Mouse (Mus musculus) lung, embryonic 14.5 days (tissue): ENCODE measurements around the gene Tmem63a. TPM values are rescaled to one million over a fixed set of nuclear protein-coding genes. Genes with fewer than 3 reads are reported as not detected.
A peak's percentile ranks its signal among the peaks of the same experiment; 100 is the strongest.
"Not testable (repeated sequence)": the region's sequence is repeated elsewhere in the genome, so short reads cannot be mapped to it uniquely, and the experiment has no call there.

Experiments used
- ATAC-seq: fragments of 200-750 bp; cut with Nextera tagmentation; 2 replicates; pipeline ENCODE4 v1.8.0; 2017; ENCODE audit warnings: mild to moderate bottlenecking, moderate TSS enrichment, moderate library complexity; ENCODE audit not compliant: insufficient read depth
- DNase-seq: peaks from one replicate; pipeline ENCODE4 v3.0.0-alpha.2; 2015
- H3K27ac ChIP-seq: fragments of 300-500 bp; sonication (generic); 2 replicates; pipeline ENCODE4 v1.5.1; 2014; ENCODE audit warnings: low read depth, mild to moderate bottlenecking, moderate library complexity
- H3K27me3 ChIP-seq: fragments of 300-500 bp; sonication (generic); 2 replicates; pipeline ENCODE4 v1.6.1; 2014; ENCODE audit warnings: low read length, control low read depth; ENCODE audit not compliant: insufficient read depth
- H3K36me3 ChIP-seq: fragments of 300-500 bp; sonication (generic); 2 replicates; pipeline ENCODE4 v1.6.1; 2014; ENCODE audit warnings: control low read depth; ENCODE audit not compliant: insufficient read depth
- H3K4me1 ChIP-seq: fragments of 300-500 bp; sonication (generic); 2 replicates; pipeline ENCODE4 v1.6.1; 2014; ENCODE audit warnings: antibody characterized with exemption, control low read depth; ENCODE audit not compliant: insufficient read depth
- H3K4me2 ChIP-seq: fragments of 300-500 bp; sonication (generic); 2 replicates; pipeline ENCODE4 v1.6.1; 2014; ENCODE audit warnings: mild to moderate bottlenecking
- H3K4me3 ChIP-seq: fragments of 300-500 bp; sonication (generic); 2 replicates; pipeline ENCODE4 v1.5.1; 2014; ENCODE audit warnings: low read depth, low read length
- H3K9ac ChIP-seq: fragments of 300-500 bp; sonication (generic); 2 replicates; pipeline ENCODE4 v1.6.1; 2014
- H3K9me3 ChIP-seq: fragments of 300-500 bp; sonication (generic); 2 replicates; pipeline ENCODE4 v1.6.1; 2016; ENCODE audit warnings: low read depth, low read length, control low read depth
- CTCF ChIP-seq: IDR thresholded peaks from 2 replicates; pipeline ENCODE4 v1.5.1; 2016; ENCODE audit warnings: antibody characterized with exemption, low read depth
- WGBS: fragments of 180-500 bp; shearing (Covaris S2); extraction: QIAGEN DNeasy Blood & Tissue Kit; methylation state at CpG from one replicate; pipeline ENCODE4 v1.1.7; 2014; 5-methylcytosine and 5-hydroxymethylcytosine counted together
- polyA plus RNA-seq: library from polyadenylated mRNA; unstranded; fragments of >200 nt; fragmentation: Nextera tagmentation; extraction: Ambion mirVana; gene quantifications from 2 replicates; pipeline ENCODE4 v1.2.1, GENCODE M21; 2014

Tmem63a gene
- 10.4 and 10.9 TPM in 2 replicates for polyA plus RNA-seq

GRCm38 (mm10) chr1:180942166-180943031 lies at the start of gene Tmem63a:
Gene Tmem63a, plus strand, starts transcription at chr1:180942344.
- ATAC-seq (peak; percentile 63), DNase-seq (peak; percentile 91)
- Histone ChIP-seq H3K4me3 (peak within 1 kb of the TSS; percentile 78), H3K27ac (peak within 1 kb of the TSS; percentile 84), H3K9ac (peak within 1 kb of the TSS; percentile 83), H3K36me3 (0 out of 2 replicates have a peak, but pooled peaks cover 3% of the 10 kb centered on the region), H3K27me3 (peaks cover 5% of the 10 kb centered on the region), H3K4me1 (peaks cover 14% of the 10 kb centered on the region; the same call in 1 of the 2 replicates), H3K9me3 (no peaks in the 10 kb centered on the region), H3K4me2 (peak within 1 kb of the TSS; percentile 96)
- TF ChIP-seq CTCF: no peak
- WGBS: under 1% methylated on average over 73 of the region's 73 CpGs

- Histone ChIP-seq H3K27ac (no peak within 1 kb of the TSS), H3K36me3 (no peaks in the 10 kb centered on the region), H3K4me3 (no peak within 1 kb of the TSS), H3K4me1 (peaks cover 7% of the 10 kb centered on the region; the same call in 1 of the 2 replicates), H3K27me3 (peaks cover 30% of the 10 kb centered on the region), H3K9ac (no peak within 1 kb of the TSS), H3K9me3 (no peaks in the 10 kb centered on the region), H3K4me2 (no peak within 1 kb of the TSS)
- TF ChIP-seq CTCF: no peak
- 44% methylated on average over 10 of the region's 10 CpGs for WGBS
- no peak for DNase-seq
- no peak for ATAC-seq
Measured at GRCm38 (mm10) chr1:180892808-180893207, 49.3 kb upstream of the Tmem63a start, which contains the start of gene Lefty2. Gene Lefty2, plus strand, starts transcription at chr1:180893108.

- H3K27me3 ChIP-seq: peaks cover 30% of the 10 kb centered on the region
- not testable (repeated sequence) for H3K36me3 ChIP-seq, H3K9me3 ChIP-seq, H3K4me1 ChIP-seq, DNase-seq, H3K27ac ChIP-seq, H3K9ac ChIP-seq
- WGBS: 4% methylated on average over 44 of the region's 51 CpGs
- 0 out of 2 replicates have a peak, but pooled peaks have one; percentile 29 for ATAC-seq
- H3K4me3 ChIP-seq: peak overlapping the region; percentile 8
- H3K4me2 ChIP-seq: peak overlapping the region; percentile 50
Measured at GRCm38 (mm10) chr1:180894088-180894987, 47.8 kb upstream of the Tmem63a start.

- 0% methylated on average over 4 of the region's 4 CpGs for WGBS
- DNase-seq (peak; percentile 90), ATAC-seq (no peak)
- no peaks in the 10 kb centered on the region for H3K9me3 ChIP-seq
- no peak overlapping the region for H3K4me3 ChIP-seq
- no peak overlapping the region for H3K27ac ChIP-seq
- TF ChIP-seq CTCF: peak; percentile 73
- 0 out of 2 replicates have a peak, but pooled peaks cover 3% of the 10 kb centered on the region for H3K36me3 ChIP-seq
- no peaks in the 10 kb centered on the region for H3K27me3 ChIP-seq
- H3K4me1 ChIP-seq: peaks cover 5% of the 10 kb centered on the region; the same call in 1 of the 2 replicates
- H3K9ac ChIP-seq: peak overlapping the region; percentile 9; the same call in 1 of the 2 replicates
- no peak overlapping the region for H3K4me2 ChIP-seq
Measured at GRCm38 (mm10) chr1:180901107-180901506, 41.0 kb upstream of the Tmem63a start.

GRCm38 (mm10) chr1:180902915-180903314 lies 39.2 kb upstream of the Tmem63a start:
- Histone ChIP-seq H3K4me3 (no peak overlapping the region), H3K27ac (no peak overlapping the region), H3K4me1 (peaks cover 5% of the 10 kb centered on the region; the same call in 1 of the 2 replicates), H3K27me3 (no peaks in the 10 kb centered on the region), H3K9me3 (no peaks in the 10 kb centered on the region), H3K4me2 (no peak overlapping the region), H3K9ac (no peak overlapping the region), H3K36me3 (peaks cover 21% of the 10 kb centered on the region)
- ATAC-seq (no peak), DNase-seq (no peak)
- TF ChIP-seq CTCF: no peak
- 30% methylated on average over 5 of the region's 5 CpGs for WGBS

- WGBS: 27% methylated on average over 10 of the region's 10 CpGs
- no peaks in the 10 kb centered on the region for H3K9me3 ChIP-seq
- ATAC-seq: no peak
Measured at GRCm38 (mm10) chr1:180903666-180904038, 38.5 kb upstream of the Tmem63a start.

More at GRCm38 (mm10) chr1:180903666-180904038, 38.5 kb upstream of the Tmem63a start:
- H3K9ac ChIP-seq: peak overlapping the region; percentile 46; the same call in 1 of the 2 replicates
- H3K36me3 ChIP-seq: peaks cover 28% of the 10 kb centered on the region
- no peaks in the 10 kb centered on the region for H3K27me3 ChIP-seq
- H3K27ac ChIP-seq: peak overlapping the region; percentile 54
- peak overlapping the region; percentile 87 for H3K4me3 ChIP-seq
- no peak for DNase-seq
- H3K4me2 ChIP-seq: peak overlapping the region; percentile 92
- TF ChIP-seq CTCF: no peak
- peaks cover 5% of the 10 kb centered on the region; the same call in 1 of the 2 replicates for H3K4me1 ChIP-seq
